Mouse (Mus musculus) kidney, adult 8-10 months (tissue): Measurements from ENCODE around the gene Gtsf2.
"Not testable (repeated sequence)": the region's sequence is repeated elsewhere in the genome, so short reads cannot be mapped to it uniquely, and the experiment has no call there.

Source experiments
- DNase-seq, 2 experiments: peaks; one replicate each; pipeline ENCODE4 v3.0.0; 2022

Gene Gtsf2

GRCm38 (mm10) chr15:103448369-103448768, at the start of gene Gtsf2:
Gene Gtsf2, minus strand, starts transcription at chr15:103448469.
- no peak for DNase-seq

- no peak for DNase-seq
Measured at GRCm38 (mm10) chr15:103496204-103497140, 48.2 kb upstream of the Gtsf2 start.

GRCm38 (mm10) chr15:103488336-103488735, 40.1 kb upstream of the Gtsf2 start:
- DNase-seq: no peak

- DNase-seq: no peak
Measured at GRCm38 (mm10) chr15:103486658-103487057, 38.4 kb upstream of the Gtsf2 start.

- no peak for DNase-seq
Measured at GRCm38 (mm10) chr15:103485106-103485505, 36.8 kb upstream of the Gtsf2 start.

GRCm38 (mm10) chr15:103484490-103484889, 36.2 kb upstream of the Gtsf2 start:
- no peak for DNase-seq

- DNase-seq: peak in 1 of 2 experiments; percentile 15
Measured at GRCm38 (mm10) chr15:103482488-103482887, 34.2 kb upstream of the Gtsf2 start.

GRCm38 (mm10) chr15:103480129-103480528, 31.9 kb upstream of the Gtsf2 start:
- DNase-seq: no peak

GRCm38 (mm10) chr15:103479080-103479606, 30.9 kb upstream of the Gtsf2 start:
- DNase-seq: no peak

GRCm38 (mm10) chr15:103473769-103474168, 25.5 kb upstream of the Gtsf2 start:
- DNase-seq: no peak

GRCm38 (mm10) chr15:103473182-103473581, 24.9 kb upstream of the Gtsf2 start:
- no peak for DNase-seq

GRCm38 (mm10) chr15:103472265-103472664, 24.0 kb upstream of the Gtsf2 start:
- no peak for DNase-seq

GRCm38 (mm10) chr15:103471488-103472194, 23.4 kb upstream of the Gtsf2 start:
- DNase-seq: no peak

GRCm38 (mm10) chr15:103462539-103463261, 14.4 kb upstream of the Gtsf2 start:
- no peak for DNase-seq

- no peak for DNase-seq
Measured at GRCm38 (mm10) chr15:103454449-103454848, 6.2 kb upstream of the Gtsf2 start.

GRCm38 (mm10) chr15:103453551-103454218, 5.4 kb upstream of the Gtsf2 start, which contains the start of gene Nckap1l:
Gene Nckap1l, plus strand, starts transcription at chr15:103453794.
- peak in 1 of 2 experiments; percentile 9 for DNase-seq

- not testable (repeated sequence) for DNase-seq
Measured at GRCm38 (mm10) chr15:103445966-103446365, 2.3 kb downstream of the Gtsf2 start.

- DNase-seq: no peak
Measured at GRCm38 (mm10) chr15:103430241-103430640, 18.0 kb downstream of the Gtsf2 start, which contains the start of gene Gtsf1. Gene Gtsf1, minus strand, starts transcription at chr15:103430470.

- peak in 1 of 2 experiments; percentile 6 for DNase-seq
Measured at GRCm38 (mm10) chr15:103427017-103427416, 21.3 kb downstream of the Gtsf2 start.

GRCm38 (mm10) chr15:103405586-103405985, 42.7 kb downstream of the Gtsf2 start:
- DNase-seq: not testable (repeated sequence)

- DNase-seq: no peak
Measured at GRCm38 (mm10) chr15:103401361-103401760, 46.9 kb downstream of the Gtsf2 start.

GRCm38 (mm10) chr15:103393577-103393976, 54.7 kb downstream of the Gtsf2 start:
- DNase-seq: no peak
